Mouse (Mus musculus) thymus, adult 2 months (tissue): ENCODE results near the gene Pip5k1a.

ENCODE experiments used
- CTCF ChIP-seq: fragments of 200-500 bp; IDR thresholded peaks from 2 replicates; pipeline ENCODE4 v1.5.1; 2012; ENCODE audit warnings: mild to moderate bottlenecking, control low read depth, low read length, moderate library complexity, borderline replicate concordance; ENCODE audit not compliant: control insufficient read depth, poor library complexity, insufficient read depth; ENCODE audit errors: extremely low read depth
- POLR2A ChIP-seq: fragments of 200-500 bp; IDR thresholded peaks from 2 replicates; pipeline ENCODE4 v1.6.1; 2012; ENCODE audit warnings: mild to moderate bottlenecking, low read length, control low read depth, moderate library complexity; ENCODE audit not compliant: control insufficient read depth, poor library complexity, insufficient read depth; ENCODE audit errors: extremely low read depth

DNA sequence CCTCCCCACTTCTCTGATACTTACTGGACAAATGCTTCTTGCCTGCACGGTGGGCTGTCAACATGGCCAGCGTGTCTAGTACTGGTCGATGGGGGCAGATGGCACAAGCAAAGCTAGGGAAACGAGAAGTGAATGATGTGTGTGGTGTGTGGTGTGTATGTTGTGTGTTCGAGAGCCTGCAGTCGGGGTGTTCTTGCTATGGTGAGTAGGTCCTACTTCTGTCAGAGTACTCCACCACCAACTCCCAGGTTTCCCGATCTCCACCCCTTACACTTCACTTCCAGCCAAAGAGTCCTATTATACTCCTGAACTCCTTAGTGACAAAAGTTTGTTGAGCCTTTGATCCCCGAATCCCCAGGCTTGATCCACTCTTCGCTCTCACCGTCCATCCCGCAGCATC is 26.4 kb upstream of the Pip5k1a start:
- TF ChIP-seq POLR2A (no peak), CTCF (no peak)
